Mouse (Mus musculus) megakaryocyte, embryonic 14.5 days (primary cell): ENCODE results near the gene Ddb1. TPM values are rescaled to one million over a fixed set of nuclear protein-coding genes. Genes with fewer than 3 reads are reported as not detected.
"Not testable (repeated sequence)": the region's sequence is repeated elsewhere in the genome, so short reads cannot be mapped to it uniquely, and the experiment has no call there.

Experiments used
- H3K27me3 ChIP-seq: replicated peaks from 2 replicates; pipeline ENCODE3; 2012; ENCODE audit warnings: inconsistent platforms
- H3K36me3 ChIP-seq: replicated peaks from 2 replicates; pipeline ENCODE3; 2012; ENCODE audit warnings: low read length, inconsistent platforms, mixed read lengths
- H3K4me1 ChIP-seq: 2 replicates; pipeline ENCODE4 v1.6.1; 2012; ENCODE audit warnings: inconsistent platforms
- H3K4me3 ChIP-seq: replicated peaks from 2 replicates; pipeline ENCODE3; 2012; ENCODE audit warnings: moderate library complexity, mild to moderate bottlenecking, inconsistent platforms
- H3K9me3 ChIP-seq: 2 replicates; pipeline ENCODE4 v1.6.1; 2012; ENCODE audit warnings: inconsistent platforms
- FLI1 ChIP-seq: IDR thresholded peaks from 2 replicates; pipeline ENCODE4 v1.6.1; 2012; ENCODE audit warnings: low read length, inconsistent platforms, mixed read lengths
- GATA1 ChIP-seq: IDR thresholded peaks from 3 replicates; pipeline ENCODE4 v1.6.1; 2012; ENCODE audit warnings: mixed read lengths, low read length, inconsistent platforms, borderline replicate concordance
- polyA plus RNA-seq: library from polyadenylated mRNA; stranded (reverse); fragments of >175 nt; gene quantifications from 2 replicates; pipeline ENCODE4 v1.2.3, GENCODE M21; 2012; ENCODE audit warnings: low replicate concordance; ENCODE audit not compliant: insufficient read depth

The Ddb1 gene
- polyA plus RNA-seq, result 9.8 and 16.8 TPM in 2 replicates

DNA sequence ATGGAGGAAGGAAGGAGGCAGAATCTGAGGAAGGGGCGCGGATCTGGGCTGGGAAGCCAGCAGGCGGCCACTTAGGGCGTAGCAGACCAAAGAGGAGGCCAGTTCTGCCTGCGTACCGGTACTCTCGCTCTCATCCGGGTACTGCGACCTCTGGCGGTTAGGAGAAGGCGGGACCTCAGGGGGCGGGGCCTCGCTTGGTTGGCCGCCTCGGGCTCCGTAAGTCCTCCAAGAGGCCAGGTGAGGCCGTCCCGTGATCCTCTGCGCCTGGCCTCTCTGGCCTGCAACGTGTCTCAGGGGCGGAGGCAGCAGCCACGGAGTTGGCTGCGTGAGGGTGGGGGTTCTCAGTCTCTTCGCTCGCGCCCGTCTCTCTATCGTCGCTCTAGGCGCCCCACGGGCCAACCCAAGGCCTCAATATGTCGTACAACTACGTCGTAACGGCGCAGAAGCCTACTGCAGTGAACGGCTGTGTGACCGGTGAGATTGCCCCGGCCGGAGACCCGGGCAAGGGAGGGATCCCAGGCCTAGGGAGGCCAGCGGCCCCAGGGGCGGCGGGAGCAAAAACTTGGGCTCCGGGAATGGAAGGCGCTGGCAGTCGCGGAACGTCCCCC is at the start of gene Ddb1, which contains the start of gene Tkfc:
Ddb1 (plus strand) TSS at position 35 of the 608 bp plus-strand sequence.
Tkfc (minus strand) TSS at position 362 of the 608 bp plus-strand sequence.
- Histone ChIP-seq H3K27me3 (no peaks in the 10 kb centered on the region), H3K4me1 (peaks cover 75% of the 10 kb centered on the region), H3K9me3 (no peaks in the 10 kb centered on the region), H3K4me3 (peak within 1 kb of the TSS; percentile 97), H3K36me3 (peaks cover 50% of the 10 kb centered on the region)
- TF ChIP-seq FLI1, result no peak
- no peak for TF ChIP-seq GATA1

DNA sequence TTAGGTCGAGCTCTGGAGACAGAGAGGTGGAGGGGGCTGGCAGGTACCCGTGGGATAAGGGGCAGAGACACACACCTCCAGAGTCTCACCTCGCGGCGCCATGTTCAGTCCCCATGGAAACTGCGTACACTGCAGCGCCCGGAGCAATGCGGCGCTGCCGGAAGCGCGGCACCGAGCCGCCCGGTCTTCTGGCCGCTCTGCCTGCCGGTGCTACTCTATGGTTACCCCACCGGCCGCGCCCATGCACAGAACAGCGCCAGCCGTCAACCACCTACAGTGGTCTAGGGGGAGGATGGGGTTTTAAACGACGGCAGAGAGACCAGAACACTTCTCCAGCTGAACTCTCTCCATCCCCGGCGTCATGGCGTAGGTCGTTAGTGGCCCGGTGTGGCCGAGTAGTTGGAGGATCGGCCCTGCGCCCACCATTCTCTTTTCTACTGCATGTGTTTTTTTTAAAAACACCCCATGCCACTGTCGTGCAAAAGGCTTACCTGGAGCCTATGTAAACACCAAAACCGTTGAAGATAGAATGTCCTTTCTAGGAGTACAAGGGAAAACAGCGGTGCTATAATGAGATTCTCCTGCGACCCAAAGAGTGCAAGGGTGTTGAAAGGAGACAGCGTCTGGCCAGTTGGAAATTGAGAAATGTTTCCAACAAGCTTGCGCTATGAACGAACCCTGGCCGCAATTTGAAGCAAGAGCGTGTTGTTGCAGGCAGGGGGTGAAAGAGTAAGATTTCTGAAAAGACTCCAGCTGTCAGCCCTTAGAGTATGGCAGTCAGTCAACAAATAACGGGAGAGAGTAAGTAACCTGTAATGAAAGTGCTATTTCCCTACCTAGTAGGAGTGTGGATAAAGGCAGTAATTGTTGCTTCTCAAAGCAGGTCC is 49.3 kb upstream of the Ddb1 start, which contains the start of gene Tmem216:
Tmem216 (minus strand) TSS at position 615 of the 887 bp plus-strand sequence.
- Histone ChIP-seq H3K4me3 (peak within 1 kb of the TSS; percentile 92), H3K4me1 (peaks cover 32% of the 10 kb centered on the region), H3K36me3 (peaks cover 31% of the 10 kb centered on the region), H3K27me3 (no peaks in the 10 kb centered on the region), H3K9me3 (no peaks in the 10 kb centered on the region)
- no peak for TF ChIP-seq GATA1
- no peak for TF ChIP-seq FLI1

DNA sequence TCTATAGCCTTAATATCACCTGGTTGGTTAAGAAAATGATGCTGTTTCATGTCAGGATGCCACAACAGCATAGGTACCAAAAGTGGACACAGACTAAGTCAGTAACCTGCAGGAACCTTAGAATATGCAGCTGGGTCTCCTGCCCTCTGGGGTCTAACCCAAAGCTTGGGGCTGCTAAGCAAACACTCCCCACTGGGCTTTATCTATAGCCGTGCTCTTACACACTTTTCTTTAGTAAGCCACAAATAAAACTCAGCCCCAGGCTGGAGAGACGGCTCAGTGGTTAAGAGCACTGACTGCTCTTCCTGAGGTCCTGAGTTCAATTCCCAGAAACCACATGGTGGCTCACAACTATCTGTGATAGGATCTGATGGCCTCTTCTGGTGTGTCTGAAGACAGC is 48.1 kb upstream of the Ddb1 start:
- peaks cover 20% of the 10 kb centered on the region for H3K36me3 ChIP-seq
- no peaks in the 10 kb centered on the region for H3K9me3 ChIP-seq
- H3K4me1 ChIP-seq, result peaks cover 43% of the 10 kb centered on the region
- H3K27me3 ChIP-seq, result no peaks in the 10 kb centered on the region
- no peak overlapping the region for H3K4me3 ChIP-seq
- TF ChIP-seq FLI1, result no peak
- no peak for TF ChIP-seq GATA1

DNA sequence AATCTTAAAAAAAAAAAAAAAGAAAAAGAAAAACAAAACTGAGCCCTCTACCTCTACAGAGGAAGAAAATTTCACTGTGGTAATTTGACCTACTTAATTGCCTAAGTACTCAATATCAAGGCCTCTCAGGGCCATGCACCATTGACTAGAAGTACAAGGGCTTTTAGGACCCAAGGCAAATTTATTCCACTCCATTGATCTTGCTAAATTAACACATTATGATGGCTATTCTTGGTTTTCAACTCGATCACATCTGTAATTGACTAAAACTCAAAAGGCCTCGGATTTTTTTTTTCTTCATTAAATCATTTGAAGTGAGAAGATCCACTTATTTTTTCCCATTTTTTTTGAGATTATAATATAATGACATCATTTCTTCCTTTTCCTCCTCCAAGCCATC is 47.7 kb upstream of the Ddb1 start:
- H3K4me1 ChIP-seq, result peaks cover 47% of the 10 kb centered on the region
- no peak overlapping the region for H3K4me3 ChIP-seq
- no peaks in the 10 kb centered on the region for H3K9me3 ChIP-seq
- peaks cover 18% of the 10 kb centered on the region for H3K36me3 ChIP-seq
- no peaks in the 10 kb centered on the region for H3K27me3 ChIP-seq
- no peak for TF ChIP-seq FLI1
- TF ChIP-seq GATA1, result no peak

DNA sequence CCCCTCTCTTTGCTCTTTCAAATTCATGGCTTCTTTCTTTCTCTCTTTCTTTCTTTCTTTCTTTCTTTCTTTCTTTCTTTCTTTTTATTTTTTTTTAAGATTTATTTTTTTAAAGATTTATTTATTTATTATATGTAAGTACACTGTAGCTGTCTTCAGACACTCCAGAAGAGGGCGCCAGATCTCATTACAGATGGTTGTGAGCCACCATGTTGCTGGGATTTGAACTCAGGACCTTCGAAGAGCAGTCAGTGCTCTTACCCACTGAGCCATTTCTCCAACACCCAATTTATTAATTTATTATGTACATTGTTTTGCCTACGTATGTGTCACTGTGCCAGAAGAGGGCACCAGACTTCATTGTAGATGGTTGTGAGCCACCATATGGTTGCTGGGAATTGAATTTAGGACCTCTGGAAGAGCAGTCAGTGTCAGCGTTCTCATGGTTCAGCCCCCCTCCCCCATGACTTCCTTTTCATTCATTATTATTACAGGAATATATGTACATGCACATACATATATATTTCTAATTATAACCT is 47.2 kb upstream of the Ddb1 start:
- peaks cover 52% of the 10 kb centered on the region for H3K4me1 ChIP-seq
- not testable (repeated sequence) for H3K4me3 ChIP-seq, H3K9me3 ChIP-seq

GRCm38 (mm10) chr19:10560108-10560507 is 45.0 kb upstream of the Ddb1 start:
- H3K27me3 ChIP-seq, result no peaks in the 10 kb centered on the region
- TF ChIP-seq FLI1 (no peak), GATA1 (no peak)
- peaks cover 57% of the 10 kb centered on the region for H3K4me1 ChIP-seq
- H3K4me3 ChIP-seq, result no peak overlapping the region
- no peaks in the 10 kb centered on the region for H3K9me3 ChIP-seq
- no peaks in the 10 kb centered on the region for H3K36me3 ChIP-seq

More for the DNA sequence above, 47.2 kb upstream of the Ddb1 start:
- not testable (repeated sequence) for H3K27me3 ChIP-seq
- H3K36me3 ChIP-seq, result peaks cover 13% of the 10 kb centered on the region

- Histone ChIP-seq H3K4me1 (peaks cover 60% of the 10 kb centered on the region), H3K9me3 (no peaks in the 10 kb centered on the region), H3K36me3 (no peaks in the 10 kb centered on the region), H3K27me3 (no peaks in the 10 kb centered on the region), H3K4me3 (peak overlapping the region; percentile 9)
- TF ChIP-seq GATA1 (no peak), FLI1 (no peak)
Measured at GRCm38 (mm10) chr19:10561558-10562314, 43.4 kb upstream of the Ddb1 start.

DNA sequence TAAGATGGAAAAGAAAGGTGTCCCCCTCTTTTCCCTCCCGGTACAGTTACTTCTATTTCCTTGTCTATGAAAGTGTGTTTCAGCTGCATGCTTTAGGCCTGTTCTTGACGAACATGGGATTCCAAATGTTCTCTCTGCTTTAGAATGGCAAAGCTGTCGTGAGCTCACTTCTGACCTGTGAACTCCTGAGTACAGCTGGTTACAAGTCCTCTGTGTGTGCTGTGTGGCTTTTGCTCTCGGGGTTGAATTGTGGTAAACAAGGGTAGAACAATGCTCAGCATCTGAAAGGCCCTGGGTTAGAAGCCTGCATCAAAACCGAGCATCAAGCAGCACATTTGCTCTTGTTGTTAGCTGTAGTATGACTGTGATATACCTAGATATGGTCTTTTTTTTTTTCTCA is 42.8 kb upstream of the Ddb1 start:
- Histone ChIP-seq H3K4me1 (peaks cover 57% of the 10 kb centered on the region), H3K36me3 (peaks cover under 1% of the 10 kb centered on the region), H3K27me3 (no peaks in the 10 kb centered on the region), H3K9me3 (no peaks in the 10 kb centered on the region), H3K4me3 (no peak overlapping the region)
- TF ChIP-seq GATA1 (no peak), FLI1 (no peak)

DNA sequence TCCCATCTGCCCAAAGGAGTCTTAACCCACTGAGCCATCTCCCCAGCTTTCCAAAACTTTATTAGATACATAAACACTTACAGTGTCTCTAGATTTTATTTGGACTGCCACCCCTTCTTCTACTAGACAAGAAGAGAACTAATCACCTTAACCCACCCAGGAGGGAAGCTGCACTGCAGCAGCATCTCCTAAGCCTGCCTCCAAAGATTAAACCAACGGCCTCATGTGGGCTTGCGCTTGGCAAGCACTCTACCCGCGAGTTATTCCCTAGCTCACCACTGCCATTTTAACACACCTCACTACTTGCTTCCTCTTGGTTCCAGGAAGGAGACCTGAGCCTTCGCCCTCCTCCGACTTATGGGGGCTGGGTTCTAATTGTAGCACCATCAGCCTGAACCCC is 40.8 kb upstream of the Ddb1 start:
- H3K9me3 ChIP-seq, result no peaks in the 10 kb centered on the region
- TF ChIP-seq FLI1, result no peak
- TF ChIP-seq GATA1, result no peak
- H3K36me3 ChIP-seq, result peaks cover 12% of the 10 kb centered on the region
- H3K4me1 ChIP-seq, result peaks cover 68% of the 10 kb centered on the region
- no peaks in the 10 kb centered on the region for H3K27me3 ChIP-seq
- H3K4me3 ChIP-seq, result no peak overlapping the region
